Mouse (Mus musculus) hindbrain, embryonic 16.5 days (tissue): ENCODE measurements around the gene Timm13. TPM values are rescaled to one million over a fixed set of nuclear protein-coding genes. Genes with fewer than 3 reads are reported as not detected.

ENCODE experiments used
- ATAC-seq: fragments of 200-750 bp; cut with Nextera tagmentation; 2 replicates; pipeline ENCODE4 v1.8.0; 2017; ENCODE audit warnings: moderate TSS enrichment, moderate library complexity
- H3K27ac ChIP-seq: fragments of 300-500 bp; sonication (generic); 2 replicates; pipeline ENCODE4 v1.5.1; 2014; ENCODE audit warnings: low read depth, mild to moderate bottlenecking, control low read depth, low read length, moderate library complexity
- H3K27me3 ChIP-seq: fragments of 300-500 bp; sonication (generic); replicated peaks from 2 replicates; pipeline ENCODE4 v1.6.1; 2014; ENCODE audit warnings: low read length; ENCODE audit not compliant: control insufficient read depth, insufficient read depth
- H3K36me3 ChIP-seq: fragments of 300-500 bp; sonication (generic); 2 replicates; pipeline ENCODE4 v1.6.1; 2014; ENCODE audit warnings: mild to moderate bottlenecking, low read length, moderate library complexity, mixed read lengths; ENCODE audit not compliant: control insufficient read depth, insufficient read depth
- H3K4me1 ChIP-seq: fragments of 300-500 bp; sonication (generic); 2 replicates; pipeline ENCODE4 v1.6.1; 2014; ENCODE audit warnings: low read depth, low read length; ENCODE audit not compliant: control insufficient read depth, insufficient read depth
- H3K4me2 ChIP-seq: fragments of 300-500 bp; sonication (generic); 2 replicates; pipeline ENCODE4 v1.6.1; 2014; ENCODE audit warnings: mild to moderate bottlenecking, low read length, control low read depth, moderate library complexity
- H3K4me3 ChIP-seq: fragments of 300-500 bp; sonication (generic); 2 replicates; pipeline ENCODE4 v1.5.1; 2014; ENCODE audit warnings: mild to moderate bottlenecking, low read length, control low read depth, moderate library complexity
- H3K9ac ChIP-seq: fragments of 300-500 bp; sonication (generic); 2 replicates; pipeline ENCODE4 v1.6.1; 2014; ENCODE audit warnings: low read depth, mild to moderate bottlenecking, control low read depth, low read length, moderate library complexity
- H3K9me3 ChIP-seq: fragments of 300-500 bp; sonication (generic); 2 replicates; pipeline ENCODE4 v1.6.1; 2014; ENCODE audit warnings: mild to moderate bottlenecking, low read length, moderate library complexity; ENCODE audit not compliant: control insufficient read depth
- WGBS: fragments of 180-500 bp; shearing (Covaris S2); extraction: QIAGEN DNeasy Blood & Tissue Kit; methylation state at CpG from one replicate; pipeline ENCODE4 v1.1.7; 2014; 5-methylcytosine and 5-hydroxymethylcytosine counted together
- polyA plus RNA-seq: library from polyadenylated mRNA; unstranded; fragments of >200 nt; fragmentation: Nextera tagmentation; extraction: Ambion mirVana; gene quantifications from 2 replicates; pipeline ENCODE4 v1.2.1, GENCODE M21; 2015

Gene Timm13
- polyA plus RNA-seq, 1 experiment from 2014 or later: 364 TPM

- no peak overlapping the region for H3K4me3 ChIP-seq
- no peak overlapping the region for H3K4me2 ChIP-seq
- no peak overlapping the region for H3K27ac ChIP-seq
- H3K27me3 ChIP-seq: no peaks in the 10 kb centered on the region
- H3K9me3 ChIP-seq: no peaks in the 10 kb centered on the region
- peaks cover 19% of the 10 kb centered on the region for H3K36me3 ChIP-seq
- no peak overlapping the region for H3K9ac ChIP-seq
- peaks cover 8% of the 10 kb centered on the region for H3K4me1 ChIP-seq
- ATAC-seq: no peak
Measured at GRCm38 (mm10) chr10:80911891-80912290, 11.1 kb upstream of the Timm13 start.

- Histone ChIP-seq H3K36me3 (peaks cover 19% of the 10 kb centered on the region), H3K4me3 (no peak overlapping the region), H3K27ac (no peak overlapping the region), H3K9ac (no peak overlapping the region; the same call in 1 of the 2 replicates), H3K4me2 (no peak overlapping the region), H3K9me3 (no peaks in the 10 kb centered on the region), H3K4me1 (peaks cover 2% of the 10 kb centered on the region), H3K27me3 (no peaks in the 10 kb centered on the region)
- 79% methylated on average over 4 of the region's 4 CpGs for WGBS
- no peak for ATAC-seq
Measured at GRCm38 (mm10) chr10:80911354-80911753, 10.6 kb upstream of the Timm13 start.

GRCm38 (mm10) chr10:80909375-80910162, 8.8 kb upstream of the Timm13 start:
- no peak overlapping the region for H3K4me3 ChIP-seq
- H3K27ac ChIP-seq: no peak overlapping the region
- no peak overlapping the region for H3K9ac ChIP-seq
- no peaks in the 10 kb centered on the region for H3K9me3 ChIP-seq
- no peak overlapping the region for H3K4me2 ChIP-seq
- peaks cover 34% of the 10 kb centered on the region for H3K36me3 ChIP-seq
- H3K27me3 ChIP-seq: no peaks in the 10 kb centered on the region
- ATAC-seq: no peak
- no peaks in the 10 kb centered on the region for H3K4me1 ChIP-seq
- WGBS: 93% methylated on average over 22 of the region's 22 CpGs

- H3K4me1 ChIP-seq: peaks cover 5% of the 10 kb centered on the region
- no peak for ATAC-seq
- H3K27ac ChIP-seq: no peak overlapping the region
- H3K27me3 ChIP-seq: no peaks in the 10 kb centered on the region
- H3K4me3 ChIP-seq: no peak overlapping the region
- no peak overlapping the region for H3K9ac ChIP-seq
- 91% methylated on average over 11 of the region's 11 CpGs for WGBS
- no peaks in the 10 kb centered on the region for H3K9me3 ChIP-seq
- peaks cover 59% of the 10 kb centered on the region for H3K36me3 ChIP-seq
- H3K4me2 ChIP-seq: no peak overlapping the region
Measured at GRCm38 (mm10) chr10:80904709-80905108, 3.9 kb upstream of the Timm13 start.

- H3K27ac ChIP-seq: no peak overlapping the region
- no peak overlapping the region for H3K4me2 ChIP-seq
- peaks cover 55% of the 10 kb centered on the region for H3K36me3 ChIP-seq
- H3K9me3 ChIP-seq: no peaks in the 10 kb centered on the region
- WGBS: 86% methylated on average over 28 of the region's 28 CpGs
- H3K27me3 ChIP-seq: no peaks in the 10 kb centered on the region
- peaks cover 11% of the 10 kb centered on the region for H3K4me1 ChIP-seq
- no peak for ATAC-seq
- H3K9ac ChIP-seq: no peak overlapping the region
- H3K4me3 ChIP-seq: no peak overlapping the region
Measured at GRCm38 (mm10) chr10:80904004-80904693, 3.4 kb upstream of the Timm13 start.

- Histone ChIP-seq H3K27me3 (no peaks in the 10 kb centered on the region), H3K9ac (no peak overlapping the region), H3K36me3 (peaks cover 56% of the 10 kb centered on the region), H3K4me1 (peaks cover 14% of the 10 kb centered on the region), H3K4me2 (no peak overlapping the region), H3K27ac (no peak overlapping the region), H3K9me3 (no peaks in the 10 kb centered on the region), H3K4me3 (no peak overlapping the region)
- no peak for ATAC-seq
- 94% methylated on average over 10 of the region's 10 CpGs for WGBS
Measured at GRCm38 (mm10) chr10:80903282-80903681, 2.5 kb upstream of the Timm13 start.

- Histone ChIP-seq H3K27me3 (no peaks in the 10 kb centered on the region), H3K27ac (no peak overlapping the region), H3K4me1 (peaks cover 14% of the 10 kb centered on the region), H3K9ac (no peak overlapping the region), H3K4me2 (no peak overlapping the region), H3K9me3 (no peaks in the 10 kb centered on the region), H3K4me3 (no peak overlapping the region), H3K36me3 (peaks cover 48% of the 10 kb centered on the region)
- ATAC-seq: no peak
- WGBS: 96% methylated on average over 9 of the region's 9 CpGs
Measured at GRCm38 (mm10) chr10:80902273-80902940, 1.6 kb upstream of the Timm13 start.

GRCm38 (mm10) chr10:80901409-80902272, 872 bp upstream of the Timm13 start:
- peak overlapping the region; percentile 48 for H3K4me2 ChIP-seq
- no peaks in the 10 kb centered on the region for H3K27me3 ChIP-seq
- peaks cover 47% of the 10 kb centered on the region for H3K36me3 ChIP-seq
- 91% methylated on average over 19 of the region's 19 CpGs for WGBS
- H3K4me3 ChIP-seq: peak overlapping the region; percentile 91; the same call in 1 of the 2 replicates
- no peaks in the 10 kb centered on the region for H3K9me3 ChIP-seq
- H3K9ac ChIP-seq: peak overlapping the region; percentile 38
- H3K4me1 ChIP-seq: peaks cover 14% of the 10 kb centered on the region
- H3K27ac ChIP-seq: peak overlapping the region; percentile 70
- no peak for ATAC-seq
